Mouse (Mus musculus) hindbrain, postnatal 0 days (tissue): ENCODE results near the gene Ror1. TPM values are rescaled to one million over a fixed set of nuclear protein-coding genes. Genes with fewer than 3 reads are reported as not detected.

ENCODE experiments used
- ATAC-seq: fragments of 200-750 bp; cut with Nextera tagmentation; 2 replicates; pipeline ENCODE4 v1.8.0; 2017; ENCODE audit warnings: mild to moderate bottlenecking, moderate TSS enrichment, moderate library complexity
- DNase-seq: peaks from one replicate; pipeline ENCODE4 v3.0.0-alpha.2; 2015; ENCODE audit warnings: low spot score
- H3K27ac ChIP-seq: fragments of 300-500 bp; sonication (generic); 2 replicates; pipeline ENCODE4 v1.5.1; 2014; ENCODE audit warnings: mild to moderate bottlenecking
- H3K27me3 ChIP-seq: fragments of 300-500 bp; sonication (generic); 2 replicates; pipeline ENCODE4 v1.6.1; 2014; ENCODE audit warnings: low read length, mixed read lengths; ENCODE audit not compliant: insufficient read depth
- H3K36me3 ChIP-seq: fragments of 300-500 bp; sonication (generic); 2 replicates; pipeline ENCODE4 v1.6.1; 2014; ENCODE audit warnings: low read length, mixed read lengths; ENCODE audit not compliant: insufficient read depth
- H3K4me1 ChIP-seq: fragments of 300-500 bp; sonication (generic); 2 replicates; pipeline ENCODE4 v1.6.1; 2014; ENCODE audit warnings: antibody characterized with exemption, low read length, mixed read lengths; ENCODE audit not compliant: insufficient read depth
- H3K4me2 ChIP-seq: fragments of 300-500 bp; sonication (generic); 2 replicates; pipeline ENCODE4 v1.6.1; 2014; ENCODE audit warnings: low read depth, mild to moderate bottlenecking, low read length, moderate library complexity, mixed read lengths
- H3K4me3 ChIP-seq: fragments of 300-500 bp; sonication (generic); 2 replicates; pipeline ENCODE4 v1.5.1; 2014; ENCODE audit warnings: low read length
- H3K9ac ChIP-seq: fragments of 300-500 bp; sonication (generic); replicated peaks from 2 replicates; pipeline ENCODE4 v1.6.1; 2014; ENCODE audit warnings: mild to moderate bottlenecking, low read length, moderate library complexity, mixed read lengths
- H3K9me3 ChIP-seq: fragments of 300-500 bp; sonication (generic); 2 replicates; pipeline ENCODE4 v1.6.1; 2016; ENCODE audit warnings: low read length, mixed read lengths
- CTCF ChIP-seq: IDR thresholded peaks from 2 replicates; pipeline ENCODE4 v1.5.1; 2016; ENCODE audit warnings: antibody characterized with exemption, control low read depth, low read depth
- WGBS: fragments of 180-500 bp; shearing (Covaris S2); extraction: QIAGEN DNeasy Blood & Tissue Kit; methylation state at CpG from one replicate; pipeline ENCODE4 v1.1.7; 2014; 5-methylcytosine and 5-hydroxymethylcytosine counted together
- polyA plus RNA-seq: library from polyadenylated mRNA; unstranded; fragments of >200 nt; fragmentation: Nextera tagmentation; extraction: Ambion mirVana; gene quantifications from 2 replicates; pipeline ENCODE4 v1.2.1, GENCODE M21; 2015
- total RNA-seq: library from RNA; depleted of rRNA; stranded (reverse); fragments of >200 nt; gene quantifications from 2 replicates; pipeline ENCODE4 v1.2.3, GENCODE M21; 2014

Ror1 gene
- total and polyA plus RNA-seq, 2 experiments from 2014 or later, result 2.0 to 5.8 TPM

DNA sequence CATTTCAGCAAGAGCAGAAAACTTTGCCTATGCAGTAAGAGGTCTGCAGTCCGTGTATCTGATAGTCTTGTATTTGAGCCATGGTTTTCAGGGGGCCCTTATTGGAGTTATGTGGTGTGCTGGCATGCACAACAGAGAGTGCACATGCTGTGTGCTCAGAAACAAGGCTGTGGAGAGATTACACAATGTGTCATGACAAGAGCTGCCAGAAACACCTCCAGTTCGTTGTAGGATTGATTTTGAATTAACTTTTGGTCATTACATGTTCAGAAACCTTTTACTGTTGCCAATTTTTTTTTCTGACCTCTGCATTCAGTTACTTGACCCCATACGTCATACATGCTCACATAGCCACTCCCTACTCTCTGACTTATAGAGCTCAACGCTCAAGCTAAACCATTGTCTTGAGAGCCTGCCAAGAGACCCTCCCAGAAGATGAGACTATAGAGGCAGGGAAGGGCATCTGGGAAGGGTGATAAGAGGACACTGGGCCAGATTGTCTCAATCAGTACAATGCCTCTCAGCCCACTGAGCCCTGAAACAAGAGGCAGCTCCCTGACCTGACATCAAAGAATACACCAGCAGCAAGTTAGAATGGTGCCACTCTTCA, 232.9 kb downstream of the Ror1 start:
- Histone ChIP-seq H3K4me2 (no peak overlapping the region), H3K36me3 (no peaks in the 10 kb centered on the region), H3K27me3 (no peaks in the 10 kb centered on the region), H3K9ac (no peak overlapping the region), H3K4me3 (no peak overlapping the region), H3K9me3 (no peaks in the 10 kb centered on the region), H3K27ac (no peak overlapping the region), H3K4me1 (peaks cover 6% of the 10 kb centered on the region; the same call in 1 of the 2 replicates)
- ATAC-seq, result no peak
- 37% methylated on average over 4 of the region's 4 CpGs for WGBS
- no peak for DNase-seq
- TF ChIP-seq CTCF, result no peak

DNA sequence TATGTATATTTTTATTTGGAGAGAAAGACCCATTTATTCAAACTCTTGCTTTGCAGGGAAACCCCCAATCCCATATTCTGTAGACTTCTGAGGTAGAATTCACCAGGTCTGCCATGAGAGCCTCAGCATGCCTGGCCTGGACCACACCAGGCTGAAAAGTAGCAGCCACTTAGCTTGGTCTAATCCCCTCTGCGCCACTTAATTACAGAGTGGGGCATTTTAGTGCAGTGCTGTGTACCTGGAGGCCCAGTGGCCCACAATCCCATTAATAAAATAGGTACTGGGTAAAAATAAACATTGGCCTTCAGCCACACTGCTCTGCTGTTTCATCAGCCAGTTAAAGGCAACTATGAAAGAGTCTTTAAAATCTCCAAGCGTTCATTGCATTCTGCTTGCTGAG, 239.6 kb downstream of the Ror1 start:
- Histone ChIP-seq H3K4me3 (no peak overlapping the region), H3K36me3 (no peaks in the 10 kb centered on the region), H3K4me2 (no peak overlapping the region), H3K9me3 (no peaks in the 10 kb centered on the region), H3K27ac (no peak overlapping the region), H3K4me1 (no peaks in the 10 kb centered on the region), H3K9ac (no peak overlapping the region), H3K27me3 (no peaks in the 10 kb centered on the region)
- WGBS, result 80% methylated on average over 2 of the region's 2 CpGs
- TF ChIP-seq CTCF, result no peak
- no peak for DNase-seq
- no peak for ATAC-seq

DNA sequence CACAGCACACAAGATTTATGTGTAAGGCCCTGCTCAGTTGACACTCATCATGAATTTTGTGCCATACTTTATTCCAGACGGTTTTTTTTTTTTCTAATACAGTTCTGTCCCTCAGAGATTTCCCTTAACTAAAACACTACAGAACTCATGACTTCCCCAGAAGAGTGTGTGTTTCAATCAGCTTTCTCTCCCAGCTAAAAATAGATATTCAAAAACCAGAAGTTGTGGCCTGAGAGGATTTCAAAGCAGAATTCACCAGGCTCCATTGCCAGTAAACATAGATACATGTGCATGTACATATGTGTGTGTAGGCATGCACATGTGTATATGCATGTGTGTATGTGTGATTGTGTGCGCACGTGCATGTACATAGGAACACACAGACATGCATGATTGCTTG, 252.2 kb downstream of the Ror1 start:
- TF ChIP-seq CTCF, result no peak
- no peak for DNase-seq
- ATAC-seq, result no peak
- H3K4me2 ChIP-seq, result no peak overlapping the region
- 82% methylated on average over 3 of the region's 3 CpGs for WGBS
- no peaks in the 10 kb centered on the region for H3K36me3 ChIP-seq
- H3K4me1 ChIP-seq, result no peaks in the 10 kb centered on the region
- H3K4me3 ChIP-seq, result no peak overlapping the region
- H3K9ac ChIP-seq, result no peak overlapping the region
- no peaks in the 10 kb centered on the region for H3K27me3 ChIP-seq
- no peaks in the 10 kb centered on the region for H3K9me3 ChIP-seq
- no peak overlapping the region for H3K27ac ChIP-seq

DNA sequence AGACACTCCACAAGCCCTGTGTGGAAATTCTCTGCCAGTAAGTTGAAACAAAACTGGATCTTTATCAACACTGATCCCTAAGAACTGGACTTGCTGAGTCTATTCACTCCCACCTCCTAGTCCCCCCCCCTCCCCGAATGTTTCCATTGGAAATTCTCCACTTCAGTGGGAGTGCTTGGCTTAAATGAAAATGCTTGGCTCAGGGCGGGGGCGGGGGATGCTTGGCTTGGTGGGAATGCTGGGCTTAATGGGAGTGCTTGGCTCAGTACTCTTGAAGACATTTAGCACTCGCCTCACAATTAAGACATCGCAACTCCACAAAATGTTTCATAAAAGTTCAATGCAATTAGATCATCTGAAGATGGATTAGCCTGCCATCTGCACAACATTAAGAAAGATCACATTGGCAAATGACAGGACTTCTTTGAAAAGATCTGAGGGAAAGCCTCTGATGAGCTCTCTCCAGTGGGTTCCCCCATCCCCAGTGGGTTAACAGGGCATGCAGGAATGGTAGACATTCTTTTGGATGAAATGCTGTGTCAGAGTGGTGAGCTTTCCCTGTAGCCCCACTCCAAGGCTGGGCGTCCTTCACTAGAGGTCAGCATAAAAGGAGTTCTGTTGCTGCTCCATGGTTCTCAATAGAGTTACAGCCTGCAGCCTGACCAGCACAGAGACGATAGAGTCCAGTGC, 254.7 kb downstream of the Ror1 start:
- 86% methylated on average over 7 of the region's 7 CpGs for WGBS
- TF ChIP-seq CTCF, result no peak
- Histone ChIP-seq H3K4me2 (no peak overlapping the region), H3K27me3 (no peaks in the 10 kb centered on the region), H3K4me3 (no peak overlapping the region), H3K9ac (no peak overlapping the region), H3K9me3 (no peaks in the 10 kb centered on the region), H3K27ac (no peak overlapping the region), H3K36me3 (no peaks in the 10 kb centered on the region), H3K4me1 (no peaks in the 10 kb centered on the region)
- ATAC-seq (no peak), DNase-seq (no peak)

DNA sequence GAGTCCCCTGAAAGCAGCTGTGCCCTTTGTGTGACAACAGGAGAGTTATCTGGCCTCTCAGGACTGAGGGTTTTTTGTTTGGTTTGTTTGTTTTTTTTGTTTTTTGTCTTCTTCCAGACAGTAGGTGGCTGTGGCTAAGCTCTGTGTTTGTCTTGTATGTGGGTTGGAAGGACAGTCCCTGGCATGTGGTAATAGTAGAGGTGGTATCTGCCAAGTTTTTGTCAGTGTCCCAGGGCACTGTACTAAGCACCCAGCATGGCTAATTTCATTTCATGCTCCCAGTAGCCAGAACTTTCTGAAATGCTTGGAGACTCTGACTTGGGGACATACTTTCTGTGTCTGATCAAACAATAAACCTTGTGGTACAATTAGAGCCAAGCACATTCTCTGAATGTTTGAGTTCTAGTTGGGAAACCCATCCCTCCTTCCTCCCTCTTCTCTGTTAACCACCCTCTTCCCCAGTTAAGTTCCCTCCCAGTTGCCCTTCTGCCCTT, 256.3 kb downstream of the Ror1 start:
- H3K27me3 ChIP-seq, result no peaks in the 10 kb centered on the region
- ATAC-seq (no peak), DNase-seq (no peak)
- H3K4me2 ChIP-seq, result no peak overlapping the region
- H3K27ac ChIP-seq, result no peak overlapping the region
- no peaks in the 10 kb centered on the region for H3K9me3 ChIP-seq
- H3K9ac ChIP-seq, result no peak overlapping the region
- H3K4me1 ChIP-seq, result no peaks in the 10 kb centered on the region
- no peaks in the 10 kb centered on the region for H3K36me3 ChIP-seq
- H3K4me3 ChIP-seq, result no peak overlapping the region
- TF ChIP-seq CTCF, result no peak

DNA sequence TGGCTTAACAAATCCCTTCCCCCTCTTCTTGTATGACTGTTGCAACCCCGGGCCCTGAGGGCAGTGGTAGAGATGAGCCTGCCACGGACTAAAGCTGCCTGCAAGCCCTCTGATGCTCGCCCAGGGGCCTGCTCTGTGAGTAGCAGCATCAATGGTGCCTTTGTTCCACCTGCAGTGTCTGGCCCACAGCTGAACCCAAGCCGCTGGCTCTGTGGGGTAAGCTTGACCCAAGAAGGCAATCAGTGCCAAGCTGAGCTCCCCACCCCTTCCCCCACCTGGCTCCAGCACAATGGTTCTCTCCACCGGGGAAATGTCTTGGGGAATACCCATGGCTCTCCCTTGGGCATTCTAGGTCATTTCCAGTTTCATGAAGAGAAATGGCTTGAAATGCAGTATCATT, 260.0 kb downstream of the Ror1 start:
- no peak overlapping the region for H3K9ac ChIP-seq
- TF ChIP-seq CTCF, result no peak
- no peak overlapping the region for H3K27ac ChIP-seq
- no peak overlapping the region for H3K4me3 ChIP-seq
- 0 out of 2 replicates have a peak, but pooled peaks have one; percentile 32 for ATAC-seq
- H3K4me2 ChIP-seq, result no peak overlapping the region
- H3K9me3 ChIP-seq, result no peaks in the 10 kb centered on the region
- 34% methylated on average over 5 of the region's 5 CpGs for WGBS
- H3K27me3 ChIP-seq, result no peaks in the 10 kb centered on the region
- peak; percentile 20 for DNase-seq
- no peaks in the 10 kb centered on the region for H3K36me3 ChIP-seq
- H3K4me1 ChIP-seq, result no peaks in the 10 kb centered on the region
